Mouse (Mus musculus) heart, postnatal 0 days (tissue): ENCODE data around the gene Smad3.

Source experiments
- CTCF ChIP-seq: IDR thresholded peaks from 2 replicates; pipeline ENCODE4 v1.5.1; 2016; ENCODE audit warnings: antibody characterized with exemption, control low read depth, low read depth
- EP300 ChIP-seq: IDR thresholded peaks from 2 replicates; pipeline ENCODE4 v1.6.1; 2016; ENCODE audit warnings: antibody characterized with exemption, low read depth

DNA sequence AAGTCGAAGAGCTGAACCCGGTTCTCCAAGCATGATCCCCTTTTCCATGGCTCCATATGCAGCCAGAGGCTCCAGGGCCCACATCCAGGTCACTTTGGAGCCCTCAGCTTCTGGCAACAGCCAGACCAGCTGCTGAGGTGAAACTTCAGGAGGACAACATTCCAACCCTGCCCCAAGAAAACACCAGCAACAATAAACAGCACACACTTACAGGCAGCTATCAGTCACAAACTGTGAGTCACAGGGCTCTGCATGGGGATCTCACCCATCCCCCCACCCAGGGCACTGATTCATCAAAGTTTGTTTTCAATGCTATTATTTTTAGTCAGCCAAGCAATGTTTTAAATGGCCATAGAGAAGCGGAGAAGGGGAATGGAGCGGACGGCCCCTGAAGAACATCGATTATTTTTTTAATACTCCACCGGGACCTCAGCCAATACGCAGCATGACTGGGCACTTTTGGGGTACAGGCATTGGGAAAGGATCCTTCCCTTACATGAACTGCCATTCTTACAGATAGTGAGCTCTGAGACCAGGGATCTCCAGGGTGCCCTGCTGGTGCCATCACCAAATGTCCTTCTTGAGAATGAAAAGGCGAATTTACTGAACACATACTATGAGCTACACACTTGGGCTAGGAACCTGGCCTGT is 10.0 kb downstream of the Smad3 start:
- TF ChIP-seq CTCF (no peak), EP300 (no peak)
